In genomic region chr15:80259406-80260045, GRCm38 (mm10) we compare ENCODE assay signal across 1 mouse cellular context.
TF ChIP-seq lines count a peak whose summit lies in the region.

No protein-coding gene starts in this region.

TF ChIP-seq in myocyte, 11 proteins besides CTCF, POLR2A, EP300 and RAD21 (continued from another document):
- TF ChIP-seq REST (IDR thresholded peaks at IDR 0.05; ENCODE audit: insufficient read depth, insufficient read length) (no peak), MAX (IDR thresholded peaks at IDR 0.05; ENCODE audit: low read depth) (no peak), POLR2AphosphoS2 (IDR thresholded peaks at IDR 0.05; ENCODE audit: insufficient read length, low read depth) (peak; percentile 57), TCF3 (IDR thresholded peaks at IDR 0.05; ENCODE audit: insufficient read length, low read depth) (no peak), USF1 (IDR thresholded peaks at IDR 0.05; ENCODE audit: low read depth) (no peak)
